Mouse (Mus musculus): Measurements from ENCODE around the gene Ncor1.

DNA sequence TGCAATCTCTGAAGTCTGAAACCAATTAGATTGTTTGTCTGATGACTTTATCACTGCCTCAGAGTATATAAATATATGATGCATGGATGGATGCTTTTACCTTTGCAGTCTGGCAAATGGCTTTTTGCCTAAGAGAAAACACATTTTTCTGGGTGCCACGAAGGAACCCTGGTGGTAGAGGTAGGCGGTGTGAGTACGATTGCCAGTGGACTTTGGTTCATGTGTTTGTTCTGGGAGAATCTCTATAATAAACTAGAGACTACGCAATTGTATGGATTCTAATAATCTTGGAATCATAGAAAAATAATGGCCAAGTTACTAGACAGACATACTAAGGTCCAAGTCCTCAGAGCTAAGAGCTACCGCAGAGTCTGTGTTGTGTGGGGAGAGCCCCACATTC lies 143.4 kb downstream of the Ncor1 start:
- no peak for TF ChIP-seq CTCF (IDR thresholded peaks at IDR 0.05; ENCODE audit: low read depth)
- TF ChIP-seq EP300 (optimal IDR thresholded peaks at IDR 0.05): no peak
